Mouse (Mus musculus): ENCODE results near the gene Arhgef38.

DNA sequence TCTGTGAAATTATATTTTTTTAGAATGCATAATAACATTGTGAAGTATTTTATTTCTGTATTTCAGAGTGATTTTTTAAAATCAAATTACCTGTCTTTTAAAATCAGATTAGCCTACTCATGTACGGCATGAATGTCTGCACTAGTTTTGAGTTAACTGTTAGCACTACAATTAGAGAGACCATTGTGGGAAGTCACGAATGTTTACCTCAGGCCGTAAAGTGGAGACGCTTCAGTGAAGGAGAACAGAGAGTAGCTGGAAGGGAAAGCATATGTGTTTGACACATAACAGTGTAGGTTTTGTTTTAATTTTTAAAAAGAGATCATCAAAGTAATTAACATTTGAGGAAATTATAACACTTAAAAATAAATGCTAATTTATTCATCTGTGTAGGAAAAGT is 21.1 kb upstream of the Arhgef38 start:
- TF ChIP-seq CTCF (IDR thresholded peaks at IDR 0.05; ENCODE audit: control insufficient read depth, insufficient read depth, insufficient read length) (no peak), FOSL1 (IDR thresholded peaks at IDR 0.05; ENCODE audit: insufficient read depth, low read length, poor library complexity, severe bottlenecking) (no peak), MYOG (IDR thresholded peaks at IDR 0.05; ENCODE audit: control insufficient read depth, extremely low read depth, insufficient read length) (no peak), MAX (IDR thresholded peaks at IDR 0.05) (no peak), MYOD1 (IDR thresholded peaks at IDR 0.05; ENCODE audit: control insufficient read depth, insufficient read length, low read depth) (no peak), USF1 (IDR thresholded peaks at IDR 0.05; ENCODE audit: low read depth) (no peak), CEBPB (IDR thresholded peaks at IDR 0.05; ENCODE audit: low read depth) (no peak)

Measured in C2C12 (cell line).